Mouse (Mus musculus) embryonic fibroblast, embryonic 13.5 days (primary cell): ENCODE measurements around the gene Ncapd2. TPM values are rescaled to one million over a fixed set of nuclear protein-coding genes. Genes with fewer than 3 reads are reported as not detected.

ENCODE experiments used
- H3K27ac ChIP-seq: 2 replicates; pipeline ENCODE4 v1.5.1; 2012; ENCODE audit warnings: low read length, control low read depth, inconsistent platforms; ENCODE audit not compliant: insufficient read depth
- H3K4me1 ChIP-seq: 2 replicates; pipeline ENCODE4 v1.6.1; 2011; ENCODE audit warnings: low read length; ENCODE audit not compliant: control insufficient read depth, insufficient read depth
- H3K4me3 ChIP-seq: 2 replicates; pipeline ENCODE4 v1.5.1; 2011; ENCODE audit warnings: mild to moderate bottlenecking, control low read depth, low read length; ENCODE audit not compliant: insufficient read depth
- CTCF ChIP-seq: IDR thresholded peaks from 2 replicates; pipeline ENCODE4 v1.5.1; 2011; ENCODE audit warnings: mild to moderate bottlenecking, control low read depth, low read length, moderate library complexity, borderline replicate concordance; ENCODE audit not compliant: insufficient read depth
- POLR2A ChIP-seq: IDR thresholded peaks from 2 replicates; pipeline ENCODE4 v1.6.1; 2011; ENCODE audit warnings: low read depth, mild to moderate bottlenecking, control low read depth, low read length, moderate library complexity
- polyA plus RNA-seq: library from polyadenylated mRNA; stranded (reverse); fragments of >200 nt; gene quantifications from 2 replicates; pipeline ENCODE4 v1.2.4, GENCODE M21; 2011; ENCODE audit warnings: low read depth; ENCODE audit not compliant: missing spikeins, insufficient read length

Gene Ncapd2
- polyA plus RNA-seq, 1 experiment: 137 TPM

GRCm38 (mm10) chr6:125216898-125217297 lies 25.4 kb upstream of the Ncapd2 start:
- H3K27ac ChIP-seq: no peak overlapping the region
- TF ChIP-seq POLR2A: no peak
- no peak for TF ChIP-seq CTCF
- no peak overlapping the region for H3K4me3 ChIP-seq
- H3K4me1 ChIP-seq: no peaks in the 10 kb centered on the region

GRCm38 (mm10) chr6:125215148-125215954 lies 23.9 kb upstream of the Ncapd2 start, which contains the start of gene Vamp1:
Vamp1 (plus strand) TSS chr6:125215551.
- H3K4me3 ChIP-seq: peak within 1 kb of the TSS; percentile 62
- H3K27ac ChIP-seq: no peak within 1 kb of the TSS
- TF ChIP-seq CTCF: no peak
- peak; percentile 90 for TF ChIP-seq POLR2A
- H3K4me1 ChIP-seq: no peaks in the 10 kb centered on the region

GRCm38 (mm10) chr6:125213715-125214114 lies 22.2 kb upstream of the Ncapd2 start:
- TF ChIP-seq POLR2A: no peak
- no peak for TF ChIP-seq CTCF
- no peak overlapping the region for H3K4me3 ChIP-seq
- no peaks in the 10 kb centered on the region for H3K4me1 ChIP-seq
- H3K27ac ChIP-seq: no peak overlapping the region

GRCm38 (mm10) chr6:125213129-125213528 lies 21.6 kb upstream of the Ncapd2 start:
- H3K4me3 ChIP-seq: no peak overlapping the region
- H3K27ac ChIP-seq: no peak overlapping the region
- TF ChIP-seq POLR2A (no peak), CTCF (no peak)
- H3K4me1 ChIP-seq: no peaks in the 10 kb centered on the region

- TF ChIP-seq CTCF (no peak), POLR2A (no peak)
- no peak overlapping the region for H3K4me3 ChIP-seq
- no peak overlapping the region for H3K27ac ChIP-seq
- no peaks in the 10 kb centered on the region for H3K4me1 ChIP-seq
Measured at GRCm38 (mm10) chr6:125212621-125213020, 21.1 kb upstream of the Ncapd2 start.

- Histone ChIP-seq H3K27ac (no peak overlapping the region), H3K4me3 (no peak overlapping the region), H3K4me1 (no peaks in the 10 kb centered on the region)
- TF ChIP-seq POLR2A (no peak), CTCF (no peak)
Measured at GRCm38 (mm10) chr6:125210436-125210835, 18.9 kb upstream of the Ncapd2 start.

GRCm38 (mm10) chr6:125197166-125197565 lies 5.7 kb upstream of the Ncapd2 start:
- H3K4me1 ChIP-seq: no peaks in the 10 kb centered on the region
- H3K27ac ChIP-seq: no peak overlapping the region
- TF ChIP-seq CTCF: no peak
- H3K4me3 ChIP-seq: no peak overlapping the region

- TF ChIP-seq POLR2A: no peak
- no peak for TF ChIP-seq CTCF
- H3K27ac ChIP-seq: no peak overlapping the region
- H3K4me3 ChIP-seq: no peak overlapping the region
- H3K4me1 ChIP-seq: no peaks in the 10 kb centered on the region
Measured at GRCm38 (mm10) chr6:125196301-125196700, 4.8 kb upstream of the Ncapd2 start.

GRCm38 (mm10) chr6:125195541-125196075 lies 4.1 kb upstream of the Ncapd2 start:
- H3K4me1 ChIP-seq: no peaks in the 10 kb centered on the region
- H3K4me3 ChIP-seq: no peak overlapping the region
- TF ChIP-seq CTCF: no peak
- TF ChIP-seq POLR2A: peak; percentile 21; the same call in 1 of the 2 replicates
- H3K27ac ChIP-seq: no peak overlapping the region

GRCm38 (mm10) chr6:125193390-125193789 lies 1.9 kb upstream of the Ncapd2 start:
- TF ChIP-seq CTCF (no peak), POLR2A (no peak)
- Histone ChIP-seq H3K4me1 (no peaks in the 10 kb centered on the region), H3K4me3 (peak overlapping the region; percentile 73; the same call in 1 of the 2 replicates)

More at GRCm38 (mm10) chr6:125193390-125193789, 1.9 kb upstream of the Ncapd2 start:
- H3K27ac ChIP-seq: no peak overlapping the region
